Mouse (Mus musculus): Measurements from ENCODE around the gene Sdk1.

The Sdk1 gene

DNA sequence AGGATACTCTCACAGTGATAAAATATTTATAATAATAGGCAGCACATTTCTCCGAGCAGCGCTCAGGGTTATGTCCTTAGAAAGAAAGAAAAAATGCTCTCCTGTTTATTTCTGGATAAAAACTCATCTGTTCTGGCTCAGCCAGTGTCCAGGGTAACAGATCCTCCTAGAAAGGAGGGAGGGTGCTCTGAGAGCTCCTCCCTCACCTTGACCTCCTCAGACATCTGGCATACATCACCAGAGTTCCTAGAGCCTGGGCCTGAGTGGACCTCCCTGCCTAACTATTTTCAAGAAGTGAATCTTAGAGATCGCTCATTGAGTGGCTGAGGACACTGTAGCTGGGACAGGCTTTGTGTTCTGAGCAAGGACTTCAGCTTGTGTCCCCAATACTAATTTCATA, 760.7 kb downstream of the Sdk1 start:
- CTCF ChIA-PET = no interaction called here

DNA sequence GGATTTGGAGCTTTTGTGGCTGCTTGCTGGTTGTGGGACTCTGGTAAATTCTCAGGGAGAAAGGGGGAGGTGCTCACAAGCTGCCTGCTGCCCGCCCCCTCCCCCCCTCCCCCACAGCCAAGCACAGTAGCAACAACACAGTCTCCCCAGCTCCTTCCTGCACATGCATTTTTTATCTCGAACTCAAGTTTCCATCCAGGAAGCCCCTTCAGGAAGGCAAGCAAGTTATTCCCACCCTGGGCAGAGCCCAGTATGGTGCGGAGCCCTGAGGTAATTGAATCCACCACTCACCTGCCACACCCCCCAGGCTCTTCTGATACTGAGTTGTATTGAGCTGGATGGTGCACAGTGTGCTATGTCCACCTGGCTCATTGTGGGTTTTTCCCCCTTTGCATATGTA, 768.9 kb downstream of the Sdk1 start:
- CTCF ChIA-PET = no interaction called here

DNA sequence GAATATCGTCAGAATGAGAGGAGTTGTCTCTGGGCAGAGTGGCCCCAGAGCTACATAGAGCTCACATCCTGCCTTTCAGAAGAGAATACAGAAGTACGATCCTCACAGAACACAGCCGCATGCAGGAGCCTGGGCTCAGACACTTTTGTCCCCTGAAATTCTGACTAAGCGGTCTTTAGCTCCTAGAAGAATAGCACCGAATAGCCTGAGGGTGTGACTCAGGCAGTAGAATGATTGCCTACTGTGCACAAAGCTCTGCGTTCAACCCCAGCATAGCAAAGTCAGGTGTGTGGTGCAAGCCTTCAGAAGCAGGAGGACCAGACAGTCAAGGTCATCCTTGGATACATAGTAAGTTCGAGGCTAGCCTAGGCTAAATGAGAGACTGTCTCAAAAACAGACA, 775.7 kb downstream of the Sdk1 start:
- CTCF ChIA-PET = no interaction called here

GRCm38 (mm10) chr5:142022877-142023580, 781.7 kb downstream of the Sdk1 start:
- CTCF ChIA-PET = no interaction called here

- CTCF ChIA-PET = no interaction called here
Measured at GRCm38 (mm10) chr5:142024448-142024847, 783.2 kb downstream of the Sdk1 start.

DNA sequence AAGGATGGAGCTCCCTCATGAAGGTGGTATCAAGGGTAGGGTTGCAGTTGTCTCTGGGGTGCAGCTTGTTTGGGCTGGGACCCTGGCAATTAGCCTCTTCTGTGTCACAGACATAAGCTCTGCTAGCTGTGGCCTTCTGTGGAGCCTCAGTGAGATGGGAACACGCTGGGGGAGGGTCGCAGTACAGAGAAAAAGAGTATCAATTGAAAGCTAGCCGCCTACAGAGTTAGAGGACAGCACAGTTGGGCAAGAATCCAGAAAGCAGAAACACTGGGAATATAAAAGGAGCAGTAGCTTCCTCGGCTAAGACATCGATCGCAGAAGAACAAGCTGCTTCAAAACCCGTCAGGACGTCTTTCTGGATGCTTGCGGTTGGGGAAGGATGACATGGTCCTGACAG, 795.2 kb downstream of the Sdk1 start:
- CTCF ChIA-PET = no interaction called here

GRCm38 (mm10) chr5:142039236-142039635, 797.9 kb downstream of the Sdk1 start:
- CTCF ChIA-PET = no interaction called here

- CTCF ChIA-PET = no interaction called here
Measured at GRCm38 (mm10) chr5:142039891-142040530, 798.7 kb downstream of the Sdk1 start.

DNA sequence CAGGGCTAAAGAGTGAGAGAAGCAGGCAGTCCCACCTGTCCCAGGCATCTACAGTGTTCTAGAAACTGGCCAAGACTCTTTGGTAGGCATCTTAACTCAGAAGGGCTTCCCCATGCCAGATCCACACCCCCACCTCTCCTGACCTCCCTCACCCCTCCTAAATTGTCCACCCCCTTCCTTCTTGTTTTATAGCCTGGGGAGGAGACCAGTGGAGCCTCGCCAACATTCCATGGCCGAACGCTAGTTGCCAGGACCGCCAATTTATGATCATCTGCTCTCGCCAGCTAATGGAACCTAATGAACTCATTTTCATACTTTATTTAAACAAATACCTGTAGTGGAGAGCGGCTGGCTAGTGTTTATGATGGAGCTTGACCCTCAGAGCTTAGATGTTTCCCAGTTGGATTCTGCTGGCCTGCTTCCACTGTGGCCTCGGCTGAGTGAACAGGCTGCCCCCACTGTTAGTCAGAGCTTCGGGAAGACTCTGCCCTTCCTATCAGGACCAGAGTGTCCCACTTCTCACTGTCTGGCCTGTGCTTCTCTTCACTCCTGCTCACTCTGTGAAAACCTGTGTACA, 800.0 kb downstream of the Sdk1 start:
- CTCF ChIA-PET = interaction anchor here (0.6 kb wide), 1 partner anchor 270 kb away, joined by 3 read pairs; no protein-coding TSS in a partner anchor

- CTCF ChIA-PET = no interaction called here
Measured at GRCm38 (mm10) chr5:142061781-142062180, 820.5 kb downstream of the Sdk1 start.

DNA sequence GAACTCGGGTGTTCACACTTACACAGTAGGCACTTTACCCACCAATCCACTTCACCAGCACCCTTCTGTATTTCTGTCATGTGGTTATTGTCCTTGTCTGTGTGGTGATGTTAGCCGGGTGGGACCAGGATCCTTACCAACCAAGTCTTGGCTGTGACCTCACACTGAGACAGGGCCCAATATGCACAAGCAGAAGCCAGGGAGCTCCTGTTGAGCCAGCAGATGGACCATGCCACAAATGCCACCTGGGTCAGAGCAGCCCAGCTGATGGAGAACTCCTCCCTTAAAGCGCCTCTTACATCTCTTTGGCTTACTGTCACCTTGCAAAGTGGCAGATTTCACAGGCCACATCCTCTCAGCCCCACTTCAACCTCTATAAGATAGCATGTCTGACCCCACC, 830.0 kb downstream of the Sdk1 start:
- CTCF ChIA-PET = no interaction called here

DNA sequence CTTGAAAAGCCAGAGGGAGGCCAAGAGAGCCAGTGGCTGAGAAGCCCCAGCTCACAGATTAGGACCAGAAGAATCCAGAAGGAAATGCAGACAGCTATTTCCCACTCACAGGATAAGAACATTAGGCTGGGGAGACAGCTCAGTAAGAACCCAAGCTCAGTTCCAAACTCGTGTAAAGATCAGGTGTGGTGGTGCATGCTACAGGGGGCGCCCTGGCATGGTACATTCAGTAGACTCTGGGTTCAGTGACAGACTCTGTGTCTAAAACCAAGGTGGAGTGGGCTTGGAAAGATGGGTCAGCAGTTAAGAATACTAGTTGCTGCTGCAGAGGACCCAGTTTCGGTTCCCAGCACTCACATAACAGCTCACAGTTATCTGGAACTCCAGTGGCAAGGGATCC, 832.6 kb downstream of the Sdk1 start:
- CTCF ChIA-PET = no interaction called here

- CTCF ChIA-PET = no interaction called here
Measured at GRCm38 (mm10) chr5:142074561-142075500, 833.5 kb downstream of the Sdk1 start.

GRCm38 (mm10) chr5:142080661-142081060, 839.4 kb downstream of the Sdk1 start:
- CTCF ChIA-PET = no interaction called here

DNA sequence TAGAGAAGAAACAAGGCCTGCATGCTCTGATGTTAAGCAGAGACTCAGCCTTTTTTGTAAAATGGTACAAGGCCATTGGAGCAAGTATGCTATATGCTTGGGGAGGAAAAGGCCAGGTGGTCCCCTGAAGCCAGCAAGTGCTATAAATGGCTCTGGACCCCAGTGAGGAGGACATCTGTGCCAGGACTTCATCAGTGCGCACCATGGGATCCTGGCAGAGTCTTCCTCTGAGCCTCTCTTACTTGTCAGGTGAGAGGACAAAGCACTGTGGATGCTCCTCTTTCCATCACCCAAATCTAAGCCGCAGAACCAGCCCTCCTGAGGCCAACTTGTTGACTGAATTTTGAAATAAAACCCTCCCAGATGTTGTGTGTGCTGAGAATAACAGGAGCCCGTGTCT, 839.8 kb downstream of the Sdk1 start:
- CTCF ChIA-PET = no interaction called here

GRCm38 (mm10) chr5:142096377-142096841, 855.1 kb downstream of the Sdk1 start:
- CTCF ChIA-PET = no interaction called here

- CTCF ChIA-PET = no interaction called here
Measured at GRCm38 (mm10) chr5:142100176-142100575, 858.9 kb downstream of the Sdk1 start.

GRCm38 (mm10) chr5:142107434-142107833, 866.1 kb downstream of the Sdk1 start:
- CTCF ChIA-PET = no interaction called here

GRCm38 (mm10) chr5:142111989-142112388, 870.7 kb downstream of the Sdk1 start:
- CTCF ChIA-PET = no interaction called here

DNA sequence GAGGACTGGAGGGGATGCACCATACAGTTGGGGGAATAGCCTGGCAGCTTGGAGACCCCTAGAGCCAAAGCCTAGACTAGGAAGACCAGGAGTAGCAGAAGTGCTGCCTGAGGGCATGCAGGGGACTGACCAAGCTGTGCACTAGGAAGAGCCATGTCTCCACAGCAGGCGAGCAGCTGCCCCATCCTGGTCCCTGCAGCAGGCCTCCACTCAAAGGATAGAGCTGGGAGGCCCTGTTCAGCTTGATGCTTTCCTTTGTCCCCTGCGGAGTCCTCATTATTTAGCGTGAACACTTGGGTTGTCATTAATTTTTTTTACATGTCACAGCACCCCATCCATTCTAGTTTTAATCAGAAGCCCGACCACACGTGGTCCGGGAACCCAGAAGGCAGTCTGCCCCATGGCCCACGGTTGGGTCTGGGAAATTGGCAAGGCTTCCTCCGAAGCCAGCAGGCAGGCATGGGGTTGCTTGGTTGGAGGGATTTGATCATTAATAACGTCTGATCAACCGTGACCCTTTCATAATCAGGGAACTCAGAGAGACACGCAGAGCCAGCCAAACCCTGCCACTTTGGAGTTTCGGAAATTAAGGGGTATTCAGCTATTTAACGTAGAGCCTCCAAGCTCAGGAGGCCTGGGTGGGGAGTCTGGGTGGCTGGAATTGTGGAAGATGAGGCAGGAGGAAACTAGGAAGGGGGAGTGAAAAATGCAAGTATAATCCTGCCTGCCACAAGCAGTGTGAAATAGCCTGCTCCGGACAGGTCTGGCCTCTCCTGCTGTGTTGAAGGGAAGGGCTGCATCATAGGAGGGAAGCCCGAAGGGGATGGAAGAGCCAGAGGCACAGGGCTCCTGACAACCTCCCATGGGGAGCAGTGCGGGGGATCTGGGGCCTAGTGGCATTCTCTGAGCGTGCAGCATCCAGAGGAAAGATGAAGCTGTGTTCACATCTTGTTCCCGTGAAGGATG, 872.2 kb downstream of the Sdk1 start:
- CTCF ChIA-PET = interaction anchor here (0.5 kb wide), 1 partner anchor 11 kb away, joined by 3 read pairs; no protein-coding TSS in a partner anchor

DNA sequence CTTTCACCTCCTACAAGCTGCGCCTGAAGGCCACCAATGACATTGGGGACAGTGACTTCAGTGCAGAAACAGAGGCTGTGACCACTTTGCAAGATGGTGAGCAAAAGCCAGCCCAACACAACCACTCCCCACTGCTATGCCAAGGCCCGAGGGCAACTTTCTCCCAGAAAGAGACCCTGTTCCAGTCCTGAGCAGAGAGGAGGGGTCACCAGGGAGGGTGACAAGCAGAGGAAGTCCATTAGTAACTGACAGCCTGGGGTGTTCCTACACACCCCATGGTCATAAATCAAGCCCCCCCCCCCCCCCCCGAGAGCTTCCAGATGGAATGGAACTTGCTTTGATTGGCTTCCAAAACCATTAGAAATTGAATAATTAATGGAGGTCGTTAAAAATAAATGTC, 886.5 kb downstream of the Sdk1 start:
- CTCF ChIA-PET = interaction anchor here (0.6 kb wide), 1 partner anchor 43 kb away, joined by 3 read pairs; no protein-coding TSS in a partner anchor
